Mouse (Mus musculus): Measurements from ENCODE around the gene Sbds. TPM values are rescaled to one million over a fixed set of nuclear protein-coding genes. Genes with fewer than 3 reads are reported as not detected.

Sbds gene
- polyA plus RNA-seq, 1 experiment from 2014 or later: 75.5 TPM

- no peak overlapping the region for H3K27ac ChIP-seq
- H3K27me3 ChIP-seq (replicated peaks): no peaks in the 10 kb centered on the region
- no peak overlapping the region for H3K9ac ChIP-seq
- 96% methylated on average over 4 of the region's 4 CpGs for WGBS
- H3K36me3 ChIP-seq: peaks cover 15% of the 10 kb centered on the region
- ATAC-seq (ENCODE audit: low FRiP score, low read depth): no peak
- no peak overlapping the region for H3K4me2 ChIP-seq (replicated peaks)
- no peaks in the 10 kb centered on the region for H3K4me1 ChIP-seq
- H3K4me3 ChIP-seq: no peak overlapping the region
- H3K9me3 ChIP-seq: no peaks in the 10 kb centered on the region
These were observed 37.9 kb downstream of the Sbds start for GRCm38 (mm10) chr5:130217406-130217805.

GRCm38 (mm10) chr5:130216781-130217180 lies 38.5 kb downstream of the Sbds start, which contains the start of gene Tmem248:
Tmem248 (plus strand) TSS chr5:130217081.
- H3K4me2 ChIP-seq (replicated peaks): no peak within 1 kb of the TSS
- no peak within 1 kb of the TSS for H3K9ac ChIP-seq
- H3K27me3 ChIP-seq (replicated peaks): no peaks in the 10 kb centered on the region
- 85% methylated on average over 7 of the region's 7 CpGs for WGBS
- H3K9me3 ChIP-seq: no peaks in the 10 kb centered on the region
- no peak within 1 kb of the TSS for H3K4me3 ChIP-seq
- H3K36me3 ChIP-seq: peaks cover 20% of the 10 kb centered on the region
- H3K27ac ChIP-seq: no peak within 1 kb of the TSS
- H3K4me1 ChIP-seq: no peaks in the 10 kb centered on the region
- ATAC-seq (ENCODE audit: low FRiP score, low read depth): no peak

GRCm38 (mm10) chr5:130212956-130213355 lies 42.4 kb downstream of the Sbds start:
- 93% methylated on average over 11 of the region's 11 CpGs for WGBS
- Histone ChIP-seq H3K4me2 (replicated peaks) (no peak overlapping the region), H3K4me3 (no peak overlapping the region), H3K9me3 (no peaks in the 10 kb centered on the region), H3K27ac (no peak overlapping the region), H3K27me3 (replicated peaks) (no peaks in the 10 kb centered on the region), H3K9ac (no peak overlapping the region), H3K36me3 (peaks cover 56% of the 10 kb centered on the region), H3K4me1 (no peaks in the 10 kb centered on the region)
- no peak for ATAC-seq (ENCODE audit: low FRiP score, low read depth)

- Histone ChIP-seq H3K4me2 (replicated peaks) (no peak overlapping the region), H3K36me3 (peaks cover 52% of the 10 kb centered on the region), H3K9ac (no peak overlapping the region), H3K4me1 (no peaks in the 10 kb centered on the region), H3K27me3 (replicated peaks) (no peaks in the 10 kb centered on the region), H3K4me3 (no peak overlapping the region), H3K27ac (no peak overlapping the region), H3K9me3 (no peaks in the 10 kb centered on the region)
- 91% methylated on average over 4 of the region's 4 CpGs for WGBS
- ATAC-seq (ENCODE audit: low FRiP score, low read depth): no peak
These were observed 48.0 kb downstream of the Sbds start for GRCm38 (mm10) chr5:130207299-130207698.

- Histone ChIP-seq H3K9ac (no peak overlapping the region), H3K9me3 (no peaks in the 10 kb centered on the region), H3K4me2 (replicated peaks) (no peak overlapping the region), H3K27ac (no peak overlapping the region), H3K36me3 (peaks cover 43% of the 10 kb centered on the region), H3K27me3 (replicated peaks) (no peaks in the 10 kb centered on the region), H3K4me3 (no peak overlapping the region), H3K4me1 (no peaks in the 10 kb centered on the region)
- WGBS: 94% methylated on average over 3 of the region's 3 CpGs
- no peak for ATAC-seq (ENCODE audit: low FRiP score, low read depth)
These were observed 49.8 kb downstream of the Sbds start for GRCm38 (mm10) chr5:130205441-130206023.

GRCm38 (mm10) chr5:130204560-130204959 lies 50.8 kb downstream of the Sbds start:
- no peaks in the 10 kb centered on the region for H3K9me3 ChIP-seq
- no peak overlapping the region for H3K27ac ChIP-seq
- no peak overlapping the region for H3K9ac ChIP-seq
- H3K36me3 ChIP-seq: peaks cover 38% of the 10 kb centered on the region
- no peak overlapping the region for H3K4me3 ChIP-seq
- no peak for ATAC-seq (ENCODE audit: low FRiP score, low read depth)
- H3K4me2 ChIP-seq (replicated peaks): no peak overlapping the region
- no peaks in the 10 kb centered on the region for H3K4me1 ChIP-seq
- 86% methylated on average over 6 of the region's 6 CpGs for WGBS
- H3K27me3 ChIP-seq (replicated peaks): no peaks in the 10 kb centered on the region

GRCm38 (mm10) chr5:130203948-130204347 lies 51.4 kb downstream of the Sbds start:
- no peak overlapping the region for H3K4me3 ChIP-seq
- H3K4me2 ChIP-seq (replicated peaks): no peak overlapping the region
- H3K9me3 ChIP-seq: no peaks in the 10 kb centered on the region
- no peaks in the 10 kb centered on the region for H3K27me3 ChIP-seq (replicated peaks)
- 93% methylated on average over 4 of the region's 4 CpGs for WGBS
- H3K4me1 ChIP-seq: no peaks in the 10 kb centered on the region
- no peak for ATAC-seq (ENCODE audit: low FRiP score, low read depth)
- no peak overlapping the region for H3K9ac ChIP-seq
- H3K27ac ChIP-seq: no peak overlapping the region
- peaks cover 32% of the 10 kb centered on the region for H3K36me3 ChIP-seq

- Histone ChIP-seq H3K4me1 (no peaks in the 10 kb centered on the region), H3K36me3 (peaks cover 39% of the 10 kb centered on the region), H3K4me3 (no peak overlapping the region), H3K9ac (no peak overlapping the region), H3K9me3 (no peaks in the 10 kb centered on the region), H3K4me2 (replicated peaks) (no peak overlapping the region), H3K27ac (no peak overlapping the region), H3K27me3 (replicated peaks) (no peaks in the 10 kb centered on the region)
- ATAC-seq (ENCODE audit: low FRiP score, low read depth): no peak
- WGBS: 89% methylated on average over 10 of the region's 10 CpGs
These were observed 54.9 kb downstream of the Sbds start for GRCm38 (mm10) chr5:130200233-130201029.

- H3K4me2 ChIP-seq (replicated peaks): no peak overlapping the region
- H3K9ac ChIP-seq: no peak overlapping the region
- ATAC-seq (ENCODE audit: low FRiP score, low read depth): no peak
- no peak overlapping the region for H3K4me3 ChIP-seq
- no peaks in the 10 kb centered on the region for H3K27me3 ChIP-seq (replicated peaks)
- H3K27ac ChIP-seq: no peak overlapping the region
- 89% methylated on average over 7 of the region's 7 CpGs for WGBS
- peaks cover 40% of the 10 kb centered on the region for H3K36me3 ChIP-seq
- no peaks in the 10 kb centered on the region for H3K9me3 ChIP-seq
- H3K4me1 ChIP-seq: no peaks in the 10 kb centered on the region
These were observed 57.3 kb downstream of the Sbds start for GRCm38 (mm10) chr5:130197981-130198380.

GRCm38 (mm10) chr5:130197454-130197853 lies 57.9 kb downstream of the Sbds start:
- WGBS: 85% methylated on average over 3 of the region's 3 CpGs
- Histone ChIP-seq H3K4me1 (no peaks in the 10 kb centered on the region), H3K36me3 (peaks cover 41% of the 10 kb centered on the region), H3K4me2 (replicated peaks) (no peak overlapping the region), H3K9me3 (no peaks in the 10 kb centered on the region), H3K27ac (no peak overlapping the region), H3K27me3 (replicated peaks) (no peaks in the 10 kb centered on the region), H3K4me3 (no peak overlapping the region), H3K9ac (no peak overlapping the region)
- no peak for ATAC-seq (ENCODE audit: low FRiP score, low read depth)

- Histone ChIP-seq H3K4me3 (no peak overlapping the region), H3K36me3 (peaks cover 47% of the 10 kb centered on the region), H3K4me1 (no peaks in the 10 kb centered on the region), H3K9me3 (no peaks in the 10 kb centered on the region), H3K27ac (no peak overlapping the region), H3K27me3 (replicated peaks) (no peaks in the 10 kb centered on the region), H3K9ac (no peak overlapping the region), H3K4me2 (replicated peaks) (no peak overlapping the region)
- ATAC-seq (ENCODE audit: low FRiP score, low read depth): no peak
- 71% methylated on average over 1 of the region's 1 CpGs for WGBS
These were observed 59.0 kb downstream of the Sbds start for GRCm38 (mm10) chr5:130196307-130196706.
